In the genomic region with DNA sequence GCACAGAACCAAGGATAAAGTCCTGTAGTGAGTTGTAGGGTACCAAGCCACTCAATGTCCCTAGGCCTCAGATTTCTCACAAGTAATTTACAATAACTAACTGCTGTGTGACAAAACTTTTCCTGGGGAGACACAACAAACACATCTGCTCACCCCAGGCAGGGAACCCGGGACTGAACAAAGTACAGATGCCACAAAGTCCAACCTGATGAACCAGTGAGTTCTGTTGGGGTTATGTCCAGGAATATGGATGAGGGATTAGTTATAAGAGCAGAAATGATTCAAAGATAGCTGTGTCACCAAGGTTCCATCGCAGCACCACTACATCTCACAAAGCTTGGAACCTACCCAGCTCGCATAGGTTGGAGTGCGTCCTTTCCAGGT, we compare ENCODE assay signal across 20 mouse cellular contexts. TPM values are rescaled to one million over a fixed set of nuclear protein-coding genes. Genes with fewer than 3 reads are reported as not detected.
"Had no signal": no experiment of that assay in that cellular context is flagged by ENCODE, and none has a peak within 500 bp of the region (broad histone marks: within the 10 kb centered on the region; RNA-seq: fewer than 3 reads in every experiment).

No protein-coding gene starts in this region.

- H3K9ac ChIP-seq: heart, embryonic 12.5 days; hindbrain, embryonic 12.5 days; hindbrain, embryonic 15.5 days; intestine, embryonic 15.5 days; kidney, embryonic 15.5 days; limb, embryonic 13.5 days; limb, embryonic 15.5 days; liver, embryonic 12.5 days; liver, embryonic 14.5 days had no signal

- DNase-seq: gastrocnemius, adult 2 months; gastrocnemius, postnatal 10 days; gastrocnemius, postnatal 25 days; kidney, postnatal 4 days had no signal

- H3K9me3 ChIP-seq: heart, embryonic 10.5 days; heart, embryonic 12.5 days; hindbrain, embryonic 10.5 days; hindbrain, embryonic 12.5 days; hindbrain, embryonic 15.5 days; intestine, embryonic 15.5 days; kidney, embryonic 15.5 days; limb, embryonic 13.5 days; limb, embryonic 15.5 days; liver, embryonic 12.5 days had no signal

- H3K4me2 ChIP-seq: heart, embryonic 12.5 days; hindbrain, embryonic 12.5 days; hindbrain, embryonic 15.5 days; intestine, embryonic 15.5 days; kidney, embryonic 15.5 days; limb, embryonic 13.5 days; limb, embryonic 15.5 days; liver, embryonic 12.5 days had no signal

- H3K27me3 ChIP-seq: hindbrain, embryonic 12.5 days; hindbrain, embryonic 15.5 days; intestine, embryonic 15.5 days; kidney, embryonic 15.5 days; limb, embryonic 13.5 days; limb, embryonic 15.5 days; liver, embryonic 12.5 days had no signal

- ATAC-seq: inflammation-experienced regulatory T-cells, adult 6 months; intestine, embryonic 15.5 days; intestine, postnatal 0 days; liver, embryonic 12.5 days had no signal

- H3K4me3 ChIP-seq: gastrocnemius, adult 2 months; heart, embryonic 10.5 days; heart, embryonic 12.5 days; hindbrain, embryonic 10.5 days; hindbrain, embryonic 12.5 days; hindbrain, embryonic 15.5 days; intestine, embryonic 15.5 days; kidney, embryonic 15.5 days; layer of hippocampus, adult 2 months; limb, embryonic 13.5 days; limb, embryonic 15.5 days; liver, embryonic 12.5 days had no signal

- H3K27ac ChIP-seq: gastrocnemius, adult 2 months; heart, embryonic 10.5 days; hindbrain, embryonic 10.5 days; hindbrain, embryonic 12.5 days; hindbrain, embryonic 15.5 days; intestine, embryonic 15.5 days; kidney, embryonic 15.5 days; kidney, postnatal 0 days; limb, embryonic 13.5 days; limb, embryonic 15.5 days; liver, embryonic 12.5 days; liver, embryonic 14.5 days had no signal

- H3K4me1 ChIP-seq: kidney, embryonic 15.5 days; limb, embryonic 13.5 days; limb, embryonic 15.5 days had no signal

- H3K36me3 ChIP-seq: heart, embryonic 10.5 days; heart, embryonic 12.5 days; hindbrain, embryonic 10.5 days; hindbrain, embryonic 12.5 days; hindbrain, embryonic 15.5 days; intestine, embryonic 15.5 days; kidney, embryonic 15.5 days; limb, embryonic 13.5 days; limb, embryonic 15.5 days; liver, embryonic 12.5 days had no signal

RNA-seq across cellular contexts. Expression of a gene that starts 39.8 kb away (rescaled TPM):
- total RNA-seq: granulocyte monocyte progenitor cell, adult 5-6 weeks had no signal
